Mouse (Mus musculus) layer of hippocampus, adult 8-10 months (tissue): ENCODE measurements around the gene Ppargc1a. TPM values are rescaled to one million over a fixed set of nuclear protein-coding genes. Genes with fewer than 3 reads are reported as not detected.

Source experiments
- DNase-seq, 2 experiments: peaks; one replicate each; pipeline ENCODE4 v3.0.0; 2022; ENCODE audit warnings: low spot score in 2 of 2
- total RNA-seq, 4 experiments: library from RNA; stranded (reverse); gene quantifications; 2 replicates each; pipeline ENCODE4 v1.2.4; 2022

The Ppargc1a gene
- total RNA-seq, result 10 to 100 TPM; 41.9 to 55.3 (median 50.2) TPM

- no peak for DNase-seq
These were observed at the start of gene Ppargc1a for GRCm38 (mm10) chr5:51567659-51568058. TSS of gene Ppargc1a (minus strand) at chr5:51567726.

- DNase-seq, result no peak
These were observed 49.4 kb upstream of the Ppargc1a start for GRCm38 (mm10) chr5:51616877-51617276.

- no peak for DNase-seq
These were observed 44.5 kb upstream of the Ppargc1a start for GRCm38 (mm10) chr5:51612049-51612448.

- no peak for DNase-seq
These were observed 40.4 kb upstream of the Ppargc1a start for GRCm38 (mm10) chr5:51607686-51608480.

- DNase-seq, result no peak
These were observed 32.0 kb upstream of the Ppargc1a start for GRCm38 (mm10) chr5:51599549-51599948.

GRCm38 (mm10) chr5:51595644-51596043 lies 28.1 kb upstream of the Ppargc1a start:
- no peak for DNase-seq

GRCm38 (mm10) chr5:51592206-51592605 lies 24.7 kb upstream of the Ppargc1a start:
- no peak for DNase-seq

- DNase-seq, result no peak
These were observed 24.1 kb upstream of the Ppargc1a start for GRCm38 (mm10) chr5:51591537-51592154.

- DNase-seq, result no peak
These were observed 18.7 kb upstream of the Ppargc1a start for GRCm38 (mm10) chr5:51586187-51586586.

- no peak for DNase-seq
These were observed 17.5 kb upstream of the Ppargc1a start for GRCm38 (mm10) chr5:51584987-51585386.

GRCm38 (mm10) chr5:51584186-51584585 lies 16.7 kb upstream of the Ppargc1a start:
- DNase-seq, result no peak

- DNase-seq, result no peak
These were observed 16.1 kb upstream of the Ppargc1a start for GRCm38 (mm10) chr5:51583632-51584031.

- no peak for DNase-seq
These were observed 15.5 kb upstream of the Ppargc1a start for GRCm38 (mm10) chr5:51583030-51583429.

- DNase-seq, result no peak
These were observed 15.1 kb upstream of the Ppargc1a start for GRCm38 (mm10) chr5:51582618-51583017.

GRCm38 (mm10) chr5:51577594-51577993 lies 10.1 kb upstream of the Ppargc1a start:
- no peak for DNase-seq

GRCm38 (mm10) chr5:51573770-51574169 lies 6.2 kb upstream of the Ppargc1a start:
- DNase-seq, result no peak

GRCm38 (mm10) chr5:51568198-51568690 lies 718 bp upstream of the Ppargc1a start:
- DNase-seq, result peak in 1 of 2 experiments; percentile 42

- no peak for DNase-seq
These were observed 1.9 kb downstream of the Ppargc1a start for GRCm38 (mm10) chr5:51565672-51566071.

- no peak for DNase-seq
These were observed 2.5 kb downstream of the Ppargc1a start for GRCm38 (mm10) chr5:51565038-51565437.

GRCm38 (mm10) chr5:51563574-51563973 lies 4.0 kb downstream of the Ppargc1a start:
- DNase-seq, result no peak

- DNase-seq, result no peak
These were observed 9.8 kb downstream of the Ppargc1a start for GRCm38 (mm10) chr5:51557607-51558278.

- peak in 1 of 2 experiments; percentile 27 for DNase-seq
These were observed 13.9 kb downstream of the Ppargc1a start for GRCm38 (mm10) chr5:51553671-51554070.
